Mouse (Mus musculus): ENCODE data around the gene Scd4. TPM values are rescaled to one million over a fixed set of nuclear protein-coding genes. Genes with fewer than 3 reads are reported as not detected.
A peak's percentile ranks its signal among the peaks of the same experiment; 100 is the strongest.

Gene Scd4
- polyA plus RNA-seq, 1 experiment from 2014 or later: 0.09 TPM

DNA sequence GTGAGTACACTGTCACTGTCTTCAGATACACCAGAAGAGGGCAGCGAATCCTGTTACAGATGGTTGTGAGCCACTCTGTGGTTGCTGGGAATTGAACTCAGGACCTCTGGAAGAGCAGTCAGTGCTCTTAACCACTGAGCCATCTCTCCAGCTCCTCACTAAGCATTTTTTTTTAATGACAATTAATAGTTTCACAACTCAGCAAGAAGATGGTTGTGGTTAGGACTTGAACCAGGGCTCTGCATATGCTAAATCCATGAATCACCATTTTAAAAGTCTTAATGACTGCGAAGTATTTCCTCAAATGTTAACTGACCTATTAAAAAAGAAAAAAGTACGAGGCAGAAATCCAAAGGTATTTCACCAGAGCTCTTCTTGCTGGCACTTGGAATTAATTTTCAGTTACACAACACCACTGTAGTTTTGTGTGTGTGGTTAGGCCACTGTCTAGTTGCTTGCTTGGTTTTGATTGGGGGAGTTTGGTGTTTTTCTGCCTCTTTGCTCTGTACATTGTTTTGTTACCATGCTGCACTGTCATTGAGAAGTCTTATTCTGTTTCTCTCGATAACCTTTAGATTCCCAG lies 54.3 kb downstream of the Scd4 start:
- Histone ChIP-seq H3K4me2 (replicated peaks) (no peak overlapping the region), H3K9ac (no peak overlapping the region), H3K36me3 (no peaks in the 10 kb centered on the region), H3K27me3 (no peaks in the 10 kb centered on the region), H3K4me1 (peaks cover 10% of the 10 kb centered on the region), H3K4me3 (no peak overlapping the region), H3K27ac (no peak overlapping the region), H3K9me3 (no peaks in the 10 kb centered on the region)
- WGBS: 91% methylated on average over 4 of the region's 4 CpGs
- ATAC-seq (ENCODE audit: insufficient number of reproducible peaks, insufficient read depth, low FRiP score, low TSS enrichment): no peak

DNA sequence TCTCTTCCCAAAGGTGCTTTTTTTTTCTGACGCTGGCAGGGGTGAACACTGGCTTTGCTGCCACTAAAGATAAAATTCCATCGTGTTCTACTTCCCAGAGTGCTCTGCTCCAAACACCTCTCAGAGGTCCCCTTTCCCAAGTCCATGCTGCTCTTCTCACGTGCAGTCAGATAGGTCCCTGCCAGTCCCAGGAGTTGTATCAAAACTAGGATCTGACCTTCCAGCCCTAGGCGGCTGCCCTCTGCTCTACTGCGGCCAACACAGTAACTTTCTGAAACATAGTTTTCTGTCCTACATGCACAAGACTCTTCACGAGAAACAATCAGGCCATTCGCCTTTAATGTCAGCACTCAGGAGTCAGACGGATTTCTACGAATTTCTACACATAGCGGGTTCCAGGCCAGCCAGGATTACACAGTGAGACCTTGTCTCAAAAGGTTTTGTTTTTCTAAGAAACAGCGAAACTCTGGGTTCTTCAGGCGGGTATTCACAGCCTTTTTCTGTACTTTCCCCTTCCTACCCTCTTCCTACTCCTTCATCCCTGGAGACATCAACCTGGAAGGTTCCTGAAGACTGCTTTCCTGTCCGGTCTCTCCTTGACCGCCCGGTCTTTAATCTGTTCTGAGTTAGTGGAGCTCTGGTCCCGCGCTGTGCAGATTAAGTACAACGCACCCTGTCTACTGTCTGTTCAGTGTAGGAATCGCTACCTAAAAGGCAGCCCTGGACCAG lies 55.0 kb downstream of the Scd4 start:
- H3K9me3 ChIP-seq: no peaks in the 10 kb centered on the region
- H3K4me1 ChIP-seq: peaks cover 10% of the 10 kb centered on the region
- H3K27ac ChIP-seq: peak overlapping the region; percentile 88
- peak overlapping the region; percentile 66 for H3K4me2 ChIP-seq (replicated peaks)
- H3K9ac ChIP-seq: peak overlapping the region; percentile 71
- ATAC-seq (ENCODE audit: insufficient number of reproducible peaks, insufficient read depth, low FRiP score, low TSS enrichment): peak; percentile 59; the same call in 1 of the 2 replicates
- H3K4me3 ChIP-seq: peak overlapping the region; percentile 54
- H3K36me3 ChIP-seq: no peaks in the 10 kb centered on the region
- 21% methylated on average over 19 of the region's 19 CpGs for WGBS
- no peaks in the 10 kb centered on the region for H3K27me3 ChIP-seq

DNA sequence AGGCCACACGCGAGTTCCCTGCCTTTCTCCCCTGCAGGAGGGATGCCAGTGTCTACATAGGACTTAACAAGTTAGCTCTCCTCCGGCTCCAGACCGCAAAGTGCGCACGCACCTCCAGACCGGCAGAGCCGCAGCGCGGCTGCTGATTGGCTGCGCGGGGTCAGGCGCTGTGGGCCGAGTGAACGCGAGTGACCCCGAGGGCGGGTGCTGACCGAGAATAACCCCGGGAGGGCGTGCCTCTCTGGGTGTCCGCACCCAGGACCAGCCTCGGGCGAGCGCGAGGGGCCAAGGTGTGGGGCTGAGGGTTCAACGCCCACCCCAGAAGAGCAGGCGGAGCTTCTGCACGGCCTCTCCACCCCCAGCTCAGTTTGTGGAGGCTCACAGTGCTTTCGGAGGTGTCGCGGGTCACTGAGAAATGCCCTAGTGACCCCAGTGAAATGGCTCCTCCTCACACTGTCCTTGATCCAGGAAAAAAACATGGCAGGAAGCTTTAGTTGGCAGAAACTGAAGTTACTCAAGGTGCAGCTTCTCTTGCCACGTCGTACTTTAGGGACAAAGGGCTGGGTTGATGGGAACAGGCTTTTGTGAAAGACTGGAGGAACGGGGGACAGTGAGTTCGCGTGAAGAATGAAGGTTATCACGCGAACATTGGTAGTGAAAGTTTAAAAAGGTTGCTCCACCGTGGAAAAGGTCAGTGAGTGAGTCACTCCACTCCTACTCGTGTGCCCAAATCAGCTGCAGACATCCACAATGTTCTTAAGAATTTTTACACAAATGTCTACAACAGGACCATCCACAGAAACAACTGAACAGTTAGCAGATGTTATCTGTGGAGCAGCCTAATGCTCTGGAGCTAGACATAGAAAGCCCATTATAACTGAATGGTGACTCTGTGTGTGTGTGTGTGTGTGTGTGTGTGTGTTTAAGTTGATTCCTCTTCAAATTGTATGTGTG lies 55.9 kb downstream of the Scd4 start:
- 4% methylated on average over 41 of the region's 41 CpGs for WGBS
- H3K4me2 ChIP-seq (replicated peaks): peak overlapping the region; percentile 66
- peaks cover 10% of the 10 kb centered on the region for H3K4me1 ChIP-seq
- peak; percentile 97 for ATAC-seq (ENCODE audit: insufficient number of reproducible peaks, insufficient read depth, low FRiP score, low TSS enrichment)
- H3K36me3 ChIP-seq: no peaks in the 10 kb centered on the region
- H3K9ac ChIP-seq: peak overlapping the region; percentile 71
- no peaks in the 10 kb centered on the region for H3K9me3 ChIP-seq
- peak overlapping the region; percentile 88 for H3K27ac ChIP-seq
- H3K27me3 ChIP-seq: no peaks in the 10 kb centered on the region
- H3K4me3 ChIP-seq: peak overlapping the region; percentile 54

DNA sequence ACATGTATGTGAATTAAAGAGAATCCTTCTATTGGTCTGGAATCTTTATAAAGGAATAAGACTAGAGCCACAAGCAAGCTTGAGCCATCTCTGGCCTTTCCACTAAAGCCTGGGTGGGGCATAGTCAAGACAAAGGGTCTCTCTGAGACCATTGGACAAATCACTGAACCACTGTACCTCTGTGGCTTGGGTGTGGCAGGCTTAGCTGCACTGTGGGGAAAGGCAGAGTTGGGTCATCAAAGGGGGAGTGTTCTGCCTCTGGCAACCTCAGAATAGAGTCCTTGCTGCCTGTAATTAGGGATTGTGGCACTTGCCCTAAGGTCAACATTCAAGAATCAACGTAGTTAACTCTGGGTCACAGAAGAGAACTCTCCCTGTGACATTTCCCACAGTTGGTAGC lies 56.6 kb downstream of the Scd4 start:
- WGBS: 17% methylated on average over 1 of the region's 1 CpGs
- peak overlapping the region; percentile 88; the same call in 1 of the 2 replicates for H3K27ac ChIP-seq
- H3K4me2 ChIP-seq (replicated peaks): no peak overlapping the region

DNA sequence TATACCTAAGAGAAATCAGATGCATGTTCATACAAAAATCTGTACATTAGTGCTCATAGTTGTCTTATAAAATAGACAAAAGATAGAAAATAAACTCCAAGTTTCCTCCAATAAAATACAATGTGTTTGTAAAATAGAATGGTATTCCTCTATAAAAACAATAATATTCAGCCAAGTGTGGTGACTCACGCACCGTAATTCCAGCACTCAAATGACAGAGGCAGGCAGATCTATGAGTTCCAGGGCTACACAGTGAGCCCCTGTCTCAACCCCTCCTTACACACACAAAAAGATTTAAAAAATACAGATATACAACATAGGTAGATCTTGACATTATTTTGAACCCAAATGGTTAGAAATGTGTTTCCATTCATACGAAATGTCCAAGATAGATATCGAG lies 59.0 kb downstream of the Scd4 start:
- no peak overlapping the region for H3K4me2 ChIP-seq (replicated peaks)
- no peaks in the 10 kb centered on the region for H3K9me3 ChIP-seq
- no peaks in the 10 kb centered on the region for H3K27me3 ChIP-seq
- ATAC-seq (ENCODE audit: insufficient number of reproducible peaks, insufficient read depth, low FRiP score, low TSS enrichment): no peak
- H3K9ac ChIP-seq: no peak overlapping the region
- no peak overlapping the region for H3K4me3 ChIP-seq
- no peaks in the 10 kb centered on the region; the same call in 1 of the 2 replicates for H3K36me3 ChIP-seq
- H3K4me1 ChIP-seq: peaks cover 10% of the 10 kb centered on the region
- 88% methylated on average over 4 of the region's 4 CpGs for WGBS
- no peak overlapping the region for H3K27ac ChIP-seq

More for the DNA sequence above, 56.6 kb downstream of the Scd4 start:
- Histone ChIP-seq H3K9me3 (no peaks in the 10 kb centered on the region), H3K27me3 (no peaks in the 10 kb centered on the region), H3K9ac (no peak overlapping the region), H3K36me3 (no peaks in the 10 kb centered on the region), H3K4me1 (peaks cover 10% of the 10 kb centered on the region), H3K4me3 (no peak overlapping the region)
- ATAC-seq (ENCODE audit: insufficient number of reproducible peaks, insufficient read depth, low FRiP score, low TSS enrichment): no peak

DNA sequence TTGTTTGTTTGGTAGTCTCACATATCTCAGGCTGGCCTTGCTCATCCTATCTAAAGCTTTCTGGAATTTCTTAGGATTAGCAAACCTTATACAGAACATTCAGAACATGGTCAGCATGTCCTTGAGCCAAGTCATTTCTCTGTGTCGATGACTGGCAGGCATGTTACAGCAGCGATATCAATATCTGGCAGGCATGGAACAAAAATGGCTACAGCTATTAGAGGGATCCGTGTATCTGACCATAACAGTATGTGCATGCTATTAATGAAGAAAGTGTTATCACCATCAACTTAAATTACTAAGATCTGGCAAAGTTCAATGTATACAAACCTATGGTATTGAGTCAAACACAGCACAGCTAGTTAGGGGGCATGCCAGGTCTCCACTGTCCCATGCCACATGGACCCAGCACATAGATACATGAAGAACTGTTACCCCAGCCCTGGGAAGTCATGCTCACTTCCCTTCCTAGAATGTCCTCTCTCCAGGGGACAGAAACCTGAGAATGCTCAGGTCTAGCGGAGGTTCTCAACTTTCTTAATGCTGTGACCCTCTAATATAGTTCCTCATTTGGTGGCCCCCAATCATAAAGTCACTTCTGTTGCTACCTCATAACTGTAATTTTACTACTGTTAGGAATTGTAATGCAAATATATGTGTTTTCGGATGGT lies 59.6 kb downstream of the Scd4 start:
- H3K27me3 ChIP-seq: no peaks in the 10 kb centered on the region

DNA sequence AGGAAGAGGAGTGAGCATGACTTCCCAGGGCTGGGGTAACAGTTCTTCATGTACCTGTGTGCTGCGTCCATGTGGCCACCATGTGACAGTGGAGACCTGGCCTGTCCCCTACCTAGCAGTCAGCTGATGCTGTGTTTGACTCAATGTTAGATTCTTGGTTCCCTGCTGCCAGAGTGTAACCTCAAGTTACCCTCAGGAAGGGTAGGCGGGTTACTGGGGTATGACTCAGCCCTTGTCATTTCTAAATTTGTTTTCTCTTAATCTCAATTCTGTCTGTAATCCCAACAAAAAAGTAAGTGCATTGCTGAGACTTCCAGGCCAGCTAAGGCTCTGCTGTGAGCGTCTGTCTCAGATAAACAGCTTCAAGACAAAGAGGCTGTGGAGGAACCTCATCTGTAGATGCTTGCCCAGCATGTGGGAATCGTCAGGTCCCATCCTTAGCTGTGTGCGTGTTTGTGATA lies 61.1 kb downstream of the Scd4 start:
- Histone ChIP-seq H3K36me3 (peaks cover 6% of the 10 kb centered on the region; the same call in 1 of the 2 replicates), H3K4me1 (peaks cover 6% of the 10 kb centered on the region; the same call in 1 of the 2 replicates), H3K9me3 (no peaks in the 10 kb centered on the region), H3K4me3 (no peak overlapping the region), H3K27me3 (no peaks in the 10 kb centered on the region), H3K9ac (no peak overlapping the region), H3K4me2 (replicated peaks) (no peak overlapping the region), H3K27ac (no peak overlapping the region)
- no peak for ATAC-seq (ENCODE audit: insufficient number of reproducible peaks, insufficient read depth, low FRiP score, low TSS enrichment)
- WGBS: 73% methylated on average over 5 of the region's 5 CpGs

More for the DNA sequence above, 59.6 kb downstream of the Scd4 start:
- no peak for ATAC-seq (ENCODE audit: insufficient number of reproducible peaks, insufficient read depth, low FRiP score, low TSS enrichment)
- Histone ChIP-seq H3K4me3 (no peak overlapping the region), H3K4me1 (peaks cover 10% of the 10 kb centered on the region), H3K9ac (no peak overlapping the region), H3K4me2 (replicated peaks) (no peak overlapping the region), H3K9me3 (no peaks in the 10 kb centered on the region), H3K36me3 (peaks cover 4% of the 10 kb centered on the region; the same call in 1 of the 2 replicates), H3K27ac (no peak overlapping the region)
- WGBS: 77% methylated on average over 5 of the region's 5 CpGs

DNA sequence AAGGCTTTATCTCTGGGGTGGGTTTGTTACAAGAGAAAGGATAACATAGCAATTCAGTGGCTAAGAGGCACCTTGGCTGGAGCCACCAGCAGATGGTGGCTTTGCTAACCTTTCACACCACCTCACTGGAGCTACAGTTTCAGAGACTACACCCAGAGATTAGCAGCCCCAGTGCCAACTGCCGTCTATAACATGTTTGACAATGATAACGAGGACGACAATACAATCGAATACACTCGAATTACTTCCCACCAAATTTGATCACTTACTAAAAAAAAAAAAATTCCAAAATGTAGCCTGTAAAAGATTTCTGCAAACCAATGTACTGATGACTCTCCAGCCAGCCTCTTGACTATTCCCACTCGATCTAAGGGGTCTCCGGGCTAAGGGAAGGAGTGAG lies 62.1 kb downstream of the Scd4 start:
- Histone ChIP-seq H3K27me3 (no peaks in the 10 kb centered on the region), H3K36me3 (peaks cover 16% of the 10 kb centered on the region), H3K4me3 (no peak overlapping the region), H3K4me1 (peaks cover 4% of the 10 kb centered on the region; the same call in 1 of the 2 replicates), H3K4me2 (replicated peaks) (no peak overlapping the region), H3K9ac (no peak overlapping the region), H3K9me3 (no peaks in the 10 kb centered on the region), H3K27ac (no peak overlapping the region)
- no peak for ATAC-seq (ENCODE audit: insufficient number of reproducible peaks, insufficient read depth, low FRiP score, low TSS enrichment)
- 78% methylated on average over 7 of the region's 7 CpGs for WGBS

Small RNA genes within 50 kb of the gene (microRNA-seq; reads per million reads assigned to microRNA genes)
- 0.54 reads per million for gene Mir5114

Other genes starting within 250 kb of the Scd4 start
- 53.5 and 54.2 TPM in 2 replicates for gene Chuk, start 225.6 kb upstream of the Scd4 start, polyA plus RNA-seq (2016; fragmentation: Nextera tagmentation; extraction: Ambion mirVana)
- 42.1 and 42.6 TPM in 2 replicates for gene Cwf19l1, start 197.2 kb upstream of the Scd4 start, polyA plus RNA-seq (2016; fragmentation: Nextera tagmentation; extraction: Ambion mirVana)
- gene Bloc1s2, start 186.6 kb upstream of the Scd4 start, polyA plus RNA-seq (2016; fragmentation: Nextera tagmentation; extraction: Ambion mirVana): 95.5 and 96.2 TPM in 2 replicates
- 0.09 TPM in 1 of 2 replicates, not detected in the other for gene Pkd2l1, start 140.7 kb upstream of the Scd4 start, polyA plus RNA-seq (2016; fragmentation: Nextera tagmentation; extraction: Ambion mirVana)
- gene Scd3, start 129.8 kb upstream of the Scd4 start, polyA plus RNA-seq (2016; fragmentation: Nextera tagmentation; extraction: Ambion mirVana): 0.35 and 0.36 TPM in 2 replicates
- gene Scd2, start 39.4 kb upstream of the Scd4 start, polyA plus RNA-seq (2016; fragmentation: Nextera tagmentation; extraction: Ambion mirVana): 294 and 311 TPM in 2 replicates
- gene Scd1, start 74.8 kb downstream of the Scd4 start, polyA plus RNA-seq (2016; fragmentation: Nextera tagmentation; extraction: Ambion mirVana): 8.8 and 11.6 TPM in 2 replicates
- 0.36 and 0.45 TPM in 2 replicates for gene Wnt8b, start 160.4 kb downstream of the Scd4 start, polyA plus RNA-seq (2016; fragmentation: Nextera tagmentation; extraction: Ambion mirVana)
- gene Sec31b, start 212.8 kb downstream of the Scd4 start, polyA plus RNA-seq (2016; fragmentation: Nextera tagmentation; extraction: Ambion mirVana): 0.17 and 0.38 TPM in 2 replicates
- gene Gm20538, start 219.7 kb downstream of the Scd4 start, polyA plus RNA-seq (2016; fragmentation: Nextera tagmentation; extraction: Ambion mirVana): not detected in 2 replicates
- gene Ndufb8, start 222.3 kb downstream of the Scd4 start, polyA plus RNA-seq (2016; fragmentation: Nextera tagmentation; extraction: Ambion mirVana): 465 and 500 TPM in 2 replicates
- gene Hif1an, start 229.8 kb downstream of the Scd4 start, polyA plus RNA-seq (2016; fragmentation: Nextera tagmentation; extraction: Ambion mirVana): 44.2 and 44.5 TPM in 2 replicates